Mouse (Mus musculus) MEL (cell line): ENCODE results near the gene Ksr1. TPM values are rescaled to one million over a fixed set of nuclear protein-coding genes. Genes with fewer than 3 reads are reported as not detected.

ENCODE experiments used
- DNase-seq: peaks from one replicate; pipeline ENCODE4 v3.0.0; 2011; ENCODE audit warnings: low read depth, low spot score
- H3K27ac ChIP-seq: 2 replicates; pipeline ENCODE4 v1.5.1; 2012; ENCODE audit warnings: low read depth, mild to moderate bottlenecking, control low read depth, low read length, moderate library complexity; ENCODE audit not compliant: control insufficient read depth
- H3K27me3 ChIP-seq, 2 experiments: fragments of 150-350 bp in 1 of 2; sonication (generic) in 1 of 2; 2 replicates each; pipeline ENCODE4 v1.6.1; 2012; ENCODE audit warnings: low read length in 2 of 2, mild to moderate bottlenecking in 2 of 2, improper control_type of control experiment in 1 of 2, moderate library complexity in 1 of 2; ENCODE audit not compliant: insufficient read depth in 2 of 2, control insufficient read depth in 1 of 2
- H3K36me3 ChIP-seq, 2 experiments: 2 replicates each; pipeline ENCODE4 v1.6.1; 2012 to 2014; ENCODE audit warnings: low read length in 2 of 2, improper control_type of control experiment in 1 of 2, inconsistent platforms in 1 of 2, mild to moderate bottlenecking in 1 of 2; ENCODE audit not compliant: insufficient read depth in 2 of 2, control insufficient read depth in 1 of 2
- H3K4me1 ChIP-seq, 2 experiments: fragments of 150-350 bp in 1 of 2; sonication (generic) in 1 of 2; 2 replicates each; pipeline ENCODE4 v1.6.1; 2012; ENCODE audit warnings: low read length in 2 of 2, improper control_type of control experiment in 1 of 2, mild to moderate bottlenecking in 1 of 2; ENCODE audit not compliant: insufficient read depth in 2 of 2, control insufficient read depth in 1 of 2
- H3K4me3 ChIP-seq, 2 experiments: fragments of 150-350 bp in 1 of 2; sonication (generic) in 1 of 2; 2 replicates each; pipeline ENCODE4 v1.5.1; 2012; ENCODE audit warnings: low read depth in 2 of 2, low read length in 2 of 2, mild to moderate bottlenecking in 2 of 2, moderate library complexity in 2 of 2, control low read depth in 1 of 2, improper control_type of control experiment in 1 of 2; ENCODE audit not compliant: control insufficient read depth in 1 of 2, insufficient read depth in 1 of 2
- H3K79me2 ChIP-seq: 2 replicates; pipeline ENCODE4 v1.6.1; 2012; ENCODE audit warnings: mild to moderate bottlenecking, low read length, moderate library complexity; ENCODE audit not compliant: control insufficient read depth, poor library complexity, insufficient read depth
- H3K9ac ChIP-seq: 2 replicates; pipeline ENCODE4 v1.6.1; 2012; ENCODE audit warnings: low read depth, mild to moderate bottlenecking, control low read depth, low read length, moderate library complexity; ENCODE audit not compliant: control insufficient read depth, poor library complexity, severe bottlenecking
- H3K9me3 ChIP-seq: fragments of 150-350 bp; sonication (generic); replicated peaks from 2 replicates; pipeline ENCODE4 v1.6.1; 2012; ENCODE audit warnings: mild to moderate bottlenecking, low read length, improper control_type of control experiment, moderate library complexity; ENCODE audit not compliant: insufficient read depth
- BHLHE40 ChIP-seq: IDR thresholded peaks from 2 replicates; pipeline ENCODE4 v1.6.1; 2012; ENCODE audit warnings: low read depth, mild to moderate bottlenecking, inconsistent platforms, low read length, improper control_type of control experiment, borderline replicate concordance
- CHD1 ChIP-seq: IDR thresholded peaks from 2 replicates; pipeline ENCODE4 v1.6.1; 2012; ENCODE audit warnings: low read depth, mild to moderate bottlenecking, inconsistent platforms, low read length, improper control_type of control experiment
- CHD2 ChIP-seq: IDR thresholded peaks from 2 replicates; pipeline ENCODE4 v1.6.1; 2011; ENCODE audit warnings: low read length, improper control_type of control experiment
- CTCF ChIP-seq, 3 experiments: IDR thresholded peaks in 2 of 3; conservative IDR thresholded peaks in 1 of 3; 2 replicates each; pipeline ENCODE4 v1.5.1; 2011 to 2012; ENCODE audit warnings: low read length in 3 of 3, low read depth in 2 of 3, mild to moderate bottlenecking in 2 of 3, improper control_type of control experiment in 1 of 3, inconsistent platforms in 1 of 3, mixed read lengths in 1 of 3, moderate library complexity in 1 of 3; ENCODE audit not compliant: control insufficient read depth in 1 of 3, insufficient read depth in 1 of 3, poor library complexity in 1 of 3, severe bottlenecking in 1 of 3
- E2F4 ChIP-seq: IDR thresholded peaks from 2 replicates; pipeline ENCODE4 v1.6.1; 2011; ENCODE audit warnings: low read depth, low read length, improper control_type of control experiment, borderline replicate concordance
- ELF1 ChIP-seq: IDR thresholded peaks from 2 replicates; pipeline ENCODE4 v1.6.1; 2014; ENCODE audit warnings: low read depth, mild to moderate bottlenecking, inconsistent platforms, low read length, improper control_type of control experiment, moderate library complexity
- EP300 ChIP-seq, 2 experiments: IDR thresholded peaks; 2 replicates each; pipeline ENCODE4 v1.6.1; 2011; ENCODE audit warnings: improper control_type of control experiment in 2 of 2, low read length in 2 of 2, low read depth in 1 of 2, mild to moderate bottlenecking in 1 of 2
- GATA1 ChIP-seq: IDR thresholded peaks from 2 replicates; pipeline ENCODE4 v1.6.1; 2011; ENCODE audit warnings: low read depth, low read length, improper control_type of control experiment
- HCFC1 ChIP-seq: IDR thresholded peaks from 2 replicates; pipeline ENCODE4 v1.6.1; 2012; ENCODE audit warnings: low read depth, mild to moderate bottlenecking, inconsistent platforms, low read length, improper control_type of control experiment, moderate library complexity
- JUND ChIP-seq: IDR thresholded peaks from 2 replicates; pipeline ENCODE4 v1.6.1; 2011; ENCODE audit warnings: low read depth, mild to moderate bottlenecking, improper control_type of control experiment, low read length
- KAT2A ChIP-seq: conservative IDR thresholded peaks from 2 replicates; pipeline ENCODE4 v1.6.1; 2012; ENCODE audit warnings: low read depth, low read length, improper control_type of control experiment, inconsistent platforms
- MAFK ChIP-seq: IDR thresholded peaks from 2 replicates; pipeline ENCODE4 v1.6.1; 2011; ENCODE audit warnings: low read depth, mild to moderate bottlenecking, low read length, improper control_type of control experiment, borderline replicate concordance
- MAX ChIP-seq: IDR thresholded peaks from 2 replicates; pipeline ENCODE4 v1.6.1; 2011; ENCODE audit warnings: low read length, improper control_type of control experiment
- MEF2A ChIP-seq: IDR thresholded peaks from 2 replicates; pipeline ENCODE4 v1.6.1; 2014; ENCODE audit warnings: low read depth, mild to moderate bottlenecking, inconsistent platforms, low read length, improper control_type of control experiment; ENCODE audit not compliant: poor library complexity, insufficient replicate concordance, severe bottlenecking; ENCODE audit errors: extremely low read depth
- MXI1 ChIP-seq: IDR thresholded peaks from 2 replicates; pipeline ENCODE4 v1.6.1; 2011; ENCODE audit warnings: mild to moderate bottlenecking, low read depth, low read length, improper control_type of control experiment
- MYC ChIP-seq: IDR thresholded peaks from 2 replicates; pipeline ENCODE4 v1.6.1; 2011; ENCODE audit warnings: low read depth, mild to moderate bottlenecking, low read length, improper control_type of control experiment, moderate library complexity
- NELFE ChIP-seq: IDR thresholded peaks from 2 replicates; pipeline ENCODE4 v1.6.1; 2011; ENCODE audit warnings: low read depth, low read length, improper control_type of control experiment
- NRF1 ChIP-seq: IDR thresholded peaks from 2 replicates; pipeline ENCODE4 v1.6.1; 2014; ENCODE audit warnings: low read depth, mild to moderate bottlenecking, inconsistent platforms, low read length, improper control_type of control experiment, moderate library complexity; ENCODE audit not compliant: poor library complexity, insufficient read depth, severe bottlenecking
- POLR2AphosphoS2 ChIP-seq: IDR thresholded peaks from 2 replicates; pipeline ENCODE4 v1.6.1; 2011; ENCODE audit warnings: low read length, improper control_type of control experiment
- POLR2AphosphoS5 ChIP-seq: IDR thresholded peaks from 2 replicates; pipeline ENCODE4 v1.6.1; 2012; ENCODE audit warnings: low read depth, borderline replicate concordance, mild to moderate bottlenecking, inconsistent platforms, low read length, moderate library complexity, mixed read lengths
- RAD21 ChIP-seq: IDR thresholded peaks from 2 replicates; pipeline ENCODE4 v1.6.1; 2011; ENCODE audit warnings: mild to moderate bottlenecking, low read depth, low read length, improper control_type of control experiment
- SIN3A ChIP-seq: IDR thresholded peaks from 2 replicates; pipeline ENCODE4 v1.6.1; 2012; ENCODE audit warnings: low read length, improper control_type of control experiment, inconsistent platforms
- TAL1 ChIP-seq: IDR thresholded peaks from 2 replicates; pipeline ENCODE4 v1.6.1; 2012; ENCODE audit warnings: mild to moderate bottlenecking, inconsistent platforms, low read length, moderate library complexity, mixed read lengths
- TBP ChIP-seq: IDR thresholded peaks from 2 replicates; pipeline ENCODE4 v1.8.0; 2011; ENCODE audit warnings: low read depth, low read length, improper control_type of control experiment
- TCF12 ChIP-seq: IDR thresholded peaks from 2 replicates; pipeline ENCODE4 v1.6.1; 2014; ENCODE audit warnings: low read depth, mild to moderate bottlenecking, inconsistent platforms, low read length, improper control_type of control experiment, moderate library complexity
- USF2 ChIP-seq, 2 experiments: IDR thresholded peaks; 2 replicates each; pipeline ENCODE4 v1.6.1; 2011 to 2012; ENCODE audit warnings: improper control_type of control experiment in 2 of 2, low read length in 2 of 2, borderline replicate concordance in 1 of 2, inconsistent platforms in 1 of 2, low read depth in 1 of 2, mild to moderate bottlenecking in 1 of 2; ENCODE audit not compliant: insufficient read depth in 1 of 2
- ZNF384 ChIP-seq: IDR thresholded peaks from 2 replicates; pipeline ENCODE4 v1.6.1; 2012; ENCODE audit warnings: low read depth, mild to moderate bottlenecking, inconsistent platforms, low read length, improper control_type of control experiment
- polyA plus RNA-seq, 2 experiments: library from polyadenylated mRNA; stranded (reverse) in 1 of 2; unstranded in 1 of 2; fragments of >175 nt in 1 of 2; fragments of >200 nt in 1 of 2; gene quantifications; 2 replicates each; pipeline versions ENCODE4 v1.2.1 to v1.2.4; 2012; ENCODE audit warnings: low replicate concordance in 2 of 2, low read depth in 1 of 2; ENCODE audit not compliant: insufficient read length in 2 of 2, insufficient read depth in 1 of 2, missing spikeins in 1 of 2
- total RNA-seq: library from RNA; depleted of rRNA; stranded (reverse); fragments of 300-350 nt; gene quantifications from 2 replicates; pipeline ENCODE4 v1.2.3, GENCODE M21; 2012

Ksr1 gene
- total and polyA plus RNA-seq, 3 experiments, result 9.7 to 18.4 TPM; not detected in 1

- no peak for TF ChIP-seq NRF1
- peak; percentile 95 for TF ChIP-seq SIN3A
- peak; percentile 89 for TF ChIP-seq TCF12
- no peak for TF ChIP-seq E2F4
These were observed 115.4 kb downstream of the Ksr1 start (continued) for GRCm38 (mm10) chr11:79030570-79031451.

GRCm38 (mm10) chr11:79023751-79024150, 122.5 kb downstream of the Ksr1 start:
- H3K9ac ChIP-seq, result no peak overlapping the region

GRCm38 (mm10) chr11:79023342-79023741, 122.9 kb downstream of the Ksr1 start:
- DNase-seq, result no peak
- Histone ChIP-seq H3K9me3 (no peaks in the 10 kb centered on the region), H3K27ac (no peak overlapping the region), H3K9ac (no peak overlapping the region), H3K4me3 (no peak overlapping the region), H3K36me3 (peaks cover 0 to 3% of the 10 kb centered on the region in 2 experiments; a peak in 2 of 4 replicates), H3K79me2 (no peaks in the 10 kb centered on the region), H3K4me1 (no peaks in the 10 kb centered on the region), H3K27me3 (no peaks in the 10 kb centered on the region)
- TF ChIP-seq MYC (no peak), BHLHE40 (no peak), RAD21 (no peak), CTCF (IDR thresholded peaks at IDR 0.05 in 2 of 3, conservative IDR thresholded peaks at IDR 0.05 in 1 of 3; ENCODE audit: control insufficient read depth in 1 of 3, insufficient read depth in 1 of 3, low read depth in 2 of 3, low read length in 3 of 3, poor library complexity in 1 of 3, severe bottlenecking in 1 of 3) (no peak), POLR2AphosphoS5 (no peak), CHD1 (no peak), TAL1 (no peak), MAFK (no peak), GATA1 (no peak), MEF2A (no peak)

More at GRCm38 (mm10) chr11:79023751-79024150, 122.5 kb downstream of the Ksr1 start:
- H3K9me3 ChIP-seq, result no peaks in the 10 kb centered on the region
- DNase-seq, result no peak
- H3K36me3 ChIP-seq, result peaks cover 0 to 3% of the 10 kb centered on the region in 2 experiments; a peak in 2 of 4 replicates
- H3K27ac ChIP-seq, result no peak overlapping the region
- TF ChIP-seq RAD21 (no peak), JUND (no peak), NELFE (no peak), EP300 (IDR thresholded peaks at IDR 0.05; ENCODE audit: low read depth in 1 of 2, low read length in 2 of 2) (no peak), ELF1 (no peak), ZNF384 (no peak), POLR2AphosphoS2 (no peak), NRF1 (no peak), HCFC1 (no peak), USF2 (IDR thresholded peaks at IDR 0.05; ENCODE audit: borderline replicate concordance in 1 of 2, insufficient read depth in 1 of 2, low read depth in 1 of 2, low read length in 2 of 2) (no peak), CHD2 (no peak), TBP (no peak), MAX (no peak), CHD1 (no peak), KAT2A (no peak), POLR2AphosphoS5 (no peak), MXI1 (no peak), MAFK (no peak)
- TF ChIP-seq, all 39 proteins: peak for 0
- no peaks in the 10 kb centered on the region for H3K4me1 ChIP-seq
- H3K27me3 ChIP-seq, result no peaks in the 10 kb centered on the region
- H3K79me2 ChIP-seq, result no peaks in the 10 kb centered on the region
- H3K4me3 ChIP-seq, result no peak overlapping the region
